Mouse (Mus musculus) heart, postnatal 4 days (tissue): ENCODE measurements at regions not wholly inside any gene's neighbourhood (a gene's known extent, or its start where the extent isn't known, plus 50 kb on each side); places are given as distances from the start of the nearest gene placed in this dataset.

ENCODE experiments used
- DNase-seq: peaks from one replicate; pipeline ENCODE4 v3.0.0; 2021

DNA sequence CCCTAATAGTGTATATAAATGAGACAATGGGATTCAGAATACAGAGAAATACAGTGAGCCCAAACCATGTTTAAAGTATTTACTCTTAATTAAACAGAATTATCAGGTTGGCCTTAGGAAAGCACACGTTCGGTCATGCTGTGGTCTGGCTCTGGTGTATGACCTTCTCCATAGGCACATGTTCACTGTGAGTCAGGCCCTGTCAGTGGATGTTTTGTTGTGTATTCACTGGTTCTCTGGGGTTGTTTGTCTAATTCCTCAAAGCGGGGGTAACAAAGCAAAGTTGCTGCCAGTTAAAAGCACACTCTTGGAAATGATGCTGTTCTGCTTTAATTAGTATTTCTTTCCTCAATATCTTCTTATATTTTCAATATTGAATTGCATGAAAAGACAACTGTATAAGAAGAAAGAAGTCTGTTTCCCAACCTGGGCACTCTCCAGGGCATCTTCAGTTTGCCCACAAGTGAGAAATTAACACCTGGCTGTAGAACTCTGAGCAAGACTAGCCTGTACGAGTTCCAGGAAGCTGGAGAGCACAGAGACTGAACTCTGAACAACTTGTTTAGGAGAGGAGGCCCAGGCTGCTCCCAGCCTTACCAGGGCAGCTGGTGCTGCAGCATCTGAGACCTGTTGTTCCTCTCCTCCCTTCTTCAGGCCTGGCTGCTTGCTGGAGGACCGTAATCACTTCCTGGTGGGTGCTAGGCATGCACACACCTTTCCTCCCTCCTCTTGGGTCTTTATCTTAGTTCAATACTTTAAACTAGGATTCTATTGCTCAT lies 593.1 kb downstream of the Ttll7 start:
- no peak for DNase-seq

- peak; percentile 26 for DNase-seq
Measured at GRCm38 (mm10) chr3:147445884-147446283, 593.7 kb downstream of the Ttll7 start.

DNA sequence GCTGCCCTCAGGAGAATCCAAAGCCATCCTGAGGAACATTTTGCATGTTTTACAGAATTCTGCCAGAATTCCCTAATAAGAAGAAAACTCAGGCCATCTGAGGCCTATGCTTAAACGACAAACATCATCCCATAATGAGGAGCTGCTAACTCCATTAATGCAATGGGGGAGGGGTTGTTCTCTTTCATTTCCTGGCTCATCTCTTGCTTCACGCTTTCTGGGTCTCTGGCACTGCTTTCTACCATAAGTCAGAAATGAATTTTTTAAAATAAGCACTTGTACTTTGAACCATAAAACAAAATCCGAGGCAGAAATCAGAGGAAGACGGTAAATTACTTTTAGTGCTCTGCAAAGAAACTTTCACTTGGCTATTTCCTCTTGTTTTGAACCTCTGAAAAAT lies 600.0 kb downstream of the Ttll7 start:
- no peak for DNase-seq

DNA sequence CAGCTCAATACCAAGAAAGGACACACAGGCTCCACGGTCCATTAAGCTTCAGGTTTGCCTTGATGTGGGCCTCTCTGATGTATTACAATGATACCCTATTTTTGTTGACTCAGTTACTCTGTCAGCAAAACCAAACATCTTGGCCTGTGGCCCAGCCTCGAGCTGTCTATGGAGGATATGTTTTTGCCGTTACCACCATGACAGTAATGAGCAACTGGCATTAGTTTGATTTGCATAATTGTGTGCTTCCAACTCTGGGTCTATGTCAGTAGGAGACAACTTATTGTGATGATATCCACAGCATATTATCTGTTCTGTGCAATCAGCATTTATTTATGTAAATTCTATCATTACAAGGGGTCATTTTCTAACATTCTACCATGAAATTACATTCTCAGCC lies 603.2 kb downstream of the Ttll7 start:
- no peak for DNase-seq

DNA sequence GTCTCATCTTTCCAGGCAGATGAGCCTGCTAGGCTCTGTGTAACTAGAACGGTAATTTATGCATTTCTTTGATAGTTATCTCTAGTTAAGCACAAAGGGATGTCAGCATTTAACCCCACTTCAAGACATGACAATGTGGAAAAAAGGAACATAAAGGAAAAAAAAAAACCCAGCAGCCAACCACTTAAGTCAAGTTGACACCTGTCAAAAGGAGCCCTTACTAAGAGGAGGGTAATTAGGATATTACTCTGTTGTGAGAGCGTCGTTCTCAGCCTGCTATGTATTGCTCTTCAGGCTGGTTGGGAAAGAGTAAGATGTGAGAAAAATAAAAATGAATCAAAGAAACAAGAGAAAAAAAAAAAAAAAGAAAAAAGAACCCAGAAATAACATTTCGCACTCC lies 604.1 kb downstream of the Ttll7 start:
- no peak for DNase-seq

DNA sequence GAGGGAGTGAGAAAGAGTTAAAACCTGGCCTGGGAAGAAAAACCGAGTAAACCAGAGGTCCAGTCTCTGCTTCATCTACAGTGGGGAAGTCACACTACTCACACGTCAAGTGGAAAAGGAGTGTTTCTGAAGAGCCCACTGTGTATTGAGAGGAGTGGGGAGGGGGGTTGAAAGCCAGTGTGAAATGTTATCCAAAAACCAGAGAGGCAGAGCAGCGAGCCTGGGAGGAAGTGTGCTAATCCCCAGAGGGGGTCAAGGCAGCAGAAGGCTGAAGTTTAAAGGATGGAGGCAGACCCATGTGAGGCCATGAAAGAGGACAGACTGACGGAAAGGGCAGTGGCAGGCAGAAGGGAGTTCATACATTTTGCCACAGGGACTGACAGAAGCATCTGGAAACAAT lies 605.9 kb downstream of the Ttll7 start:
- DNase-seq, result no peak

GRCm38 (mm10) chr3:147479890-147480289 lies 627.7 kb downstream of the Ttll7 start:
- DNase-seq, result no peak
